Mouse (Mus musculus): ENCODE data around the gene Fcgrt.

- no peak for TF ChIP-seq CTCF (IDR thresholded peaks at IDR 0.05; ENCODE audit: insufficient read depth, low read depth, low read length)
- no peak for TF ChIP-seq POLR2A (IDR thresholded peaks at IDR 0.05; ENCODE audit: insufficient read depth, low read depth, low read length)
Observed at GRCm38 (mm10) chr7:45133446-45134159, 30.0 kb upstream of the Fcgrt start.
